Mouse (Mus musculus) urinary bladder, postnatal 14 days (tissue): Measurements from ENCODE around the gene Hyal3.

Experiments used
- DNase-seq: peaks from one replicate; pipeline ENCODE4 v3.0.0; 2021; ENCODE audit warnings: low spot score

Gene Hyal3

GRCm38 (mm10) chr9:107594281-107595062 is 13.9 kb downstream of the Hyal3 start:
- no peak for DNase-seq

- DNase-seq: no peak
Observed at GRCm38 (mm10) chr9:107596619-107597569, 16.3 kb downstream of the Hyal3 start.

GRCm38 (mm10) chr9:107598385-107598784 is 17.8 kb downstream of the Hyal3 start:
- no peak for DNase-seq

- no peak for DNase-seq
Observed at GRCm38 (mm10) chr9:107599433-107599832, 18.8 kb downstream of the Hyal3 start.

- DNase-seq: no peak
Observed at GRCm38 (mm10) chr9:107599842-107600241, 19.2 kb downstream of the Hyal3 start.

- no peak for DNase-seq
Observed at GRCm38 (mm10) chr9:107600745-107601144, 20.1 kb downstream of the Hyal3 start.

GRCm38 (mm10) chr9:107601275-107601674 is 20.7 kb downstream of the Hyal3 start:
- DNase-seq: no peak

GRCm38 (mm10) chr9:107602068-107602648 is 21.5 kb downstream of the Hyal3 start:
- peak; percentile 94 for DNase-seq

- DNase-seq: no peak
Observed at GRCm38 (mm10) chr9:107603251-107603650, 22.6 kb downstream of the Hyal3 start.

- peak; percentile 59 for DNase-seq
Observed at GRCm38 (mm10) chr9:107605041-107605661, 24.5 kb downstream of the Hyal3 start.

- DNase-seq: peak; percentile 61
Observed at GRCm38 (mm10) chr9:107606591-107606990, 26.0 kb downstream of the Hyal3 start.

- no peak for DNase-seq
Observed at GRCm38 (mm10) chr9:107607036-107607435, 26.4 kb downstream of the Hyal3 start.

GRCm38 (mm10) chr9:107607653-107608245 is 27.1 kb downstream of the Hyal3 start:
- no peak for DNase-seq

GRCm38 (mm10) chr9:107608741-107609432 is 28.3 kb downstream of the Hyal3 start, which contains the start of gene Sema3b:
TSS of gene Sema3b (minus strand) at chr9:107609229.
- peak; percentile 39 for DNase-seq

- DNase-seq: no peak
Observed at GRCm38 (mm10) chr9:107609433-107609830, 28.8 kb downstream of the Hyal3 start.

GRCm38 (mm10) chr9:107611456-107612190 is 31.0 kb downstream of the Hyal3 start:
- no peak for DNase-seq

- DNase-seq: peak; percentile 99
Observed at GRCm38 (mm10) chr9:107612191-107612944, 31.8 kb downstream of the Hyal3 start.

- no peak for DNase-seq
Observed at GRCm38 (mm10) chr9:107612945-107613569, 32.4 kb downstream of the Hyal3 start.

- no peak for DNase-seq
Observed at GRCm38 (mm10) chr9:107615035-107615434, 34.4 kb downstream of the Hyal3 start.
